Mouse (Mus musculus) liver, embryonic 12.5 days (tissue): ENCODE results near the gene Btf3l4. TPM values are rescaled to one million over a fixed set of nuclear protein-coding genes. Genes with fewer than 3 reads are reported as not detected.

Source experiments
- ATAC-seq: fragments of 200-750 bp; cut with Nextera tagmentation; 2 replicates; pipeline ENCODE4 v1.8.0; 2017; ENCODE audit warnings: moderate number of reproducible peaks, mild to moderate bottlenecking, moderate library complexity
- H3K27ac ChIP-seq: fragments of 300-500 bp; sonication (generic); 2 replicates; pipeline ENCODE4 v1.5.1; 2016; ENCODE audit warnings: mild to moderate bottlenecking
- H3K27me3 ChIP-seq: fragments of 300-500 bp; sonication (generic); replicated peaks from 2 replicates; pipeline ENCODE4 v1.6.1; 2016; ENCODE audit warnings: mild to moderate bottlenecking, moderate library complexity
- H3K36me3 ChIP-seq: fragments of 300-500 bp; sonication (generic); 2 replicates; pipeline ENCODE4 v1.6.1; 2016; ENCODE audit warnings: mild to moderate bottlenecking, moderate library complexity
- H3K4me1 ChIP-seq: fragments of 300-500 bp; sonication (generic); 2 replicates; pipeline ENCODE4 v1.6.1; 2016
- H3K4me2 ChIP-seq: fragments of 300-500 bp; sonication (generic); 2 replicates; pipeline ENCODE4 v1.6.1; 2016; ENCODE audit warnings: mild to moderate bottlenecking, moderate library complexity
- H3K4me3 ChIP-seq: fragments of 300-500 bp; sonication (generic); 2 replicates; pipeline ENCODE4 v1.5.1; 2016; ENCODE audit warnings: mild to moderate bottlenecking, moderate library complexity
- H3K9ac ChIP-seq: fragments of 300-500 bp; sonication (generic); 2 replicates; pipeline ENCODE4 v1.6.1; 2016; ENCODE audit warnings: mild to moderate bottlenecking, moderate library complexity
- H3K9me3 ChIP-seq: fragments of 300-500 bp; sonication (generic); replicated peaks from 2 replicates; pipeline ENCODE4 v1.6.1; 2016; ENCODE audit warnings: mild to moderate bottlenecking, moderate library complexity
- WGBS: fragments of 180-500 bp; shearing (Covaris S2); methylation state at CpG from one replicate; pipeline ENCODE4 v1.1.7; 2016; ENCODE audit not compliant: insufficient replicate concordance; 5-methylcytosine and 5-hydroxymethylcytosine counted together
- polyA plus RNA-seq: library from polyadenylated mRNA; unstranded; fragments of >200 nt; fragmentation: Nextera tagmentation; extraction: Ambion mirVana; gene quantifications from 2 replicates; pipeline ENCODE4 v1.2.1, GENCODE M21; 2016

The Btf3l4 gene
- polyA plus RNA-seq, result 67.0 and 73.8 TPM in 2 replicates

GRCm38 (mm10) chr4:108832916-108833827 is at the start of gene Btf3l4:
Gene Btf3l4, minus strand, starts transcription at chr4:108833614.
- H3K27ac ChIP-seq, result peak within 1 kb of the TSS; percentile 94
- H3K4me1 ChIP-seq, result peaks cover 39% of the 10 kb centered on the region
- H3K9me3 ChIP-seq, result no peaks in the 10 kb centered on the region
- H3K4me3 ChIP-seq, result peak within 1 kb of the TSS; percentile 97
- peak within 1 kb of the TSS; percentile 97 for H3K9ac ChIP-seq
- peak within 1 kb of the TSS; percentile 94 for H3K4me2 ChIP-seq
- H3K36me3 ChIP-seq, result peaks cover 22% of the 10 kb centered on the region
- H3K27me3 ChIP-seq, result no peaks in the 10 kb centered on the region
- under 1% methylated on average over 61 of the region's 73 CpGs for WGBS
- peak; percentile 96 for ATAC-seq

- peak; percentile 96 for ATAC-seq
- peak within 1 kb of the TSS; percentile 63 for H3K9ac ChIP-seq
- no peaks in the 10 kb centered on the region for H3K9me3 ChIP-seq
- no peaks in the 10 kb centered on the region for H3K36me3 ChIP-seq
- peaks cover 32% of the 10 kb centered on the region for H3K27me3 ChIP-seq
- H3K4me2 ChIP-seq, result peak within 1 kb of the TSS; percentile 92
- 3% methylated on average over 46 of the region's 46 CpGs for WGBS
- no peak within 1 kb of the TSS for H3K27ac ChIP-seq
- H3K4me3 ChIP-seq, result peak within 1 kb of the TSS; percentile 58
- peaks cover 15% of the 10 kb centered on the region for H3K4me1 ChIP-seq
Observed at GRCm38 (mm10) chr4:108878963-108879822, 45.8 kb upstream of the Btf3l4 start, which contains the start of gene Rab3b. Gene Rab3b, plus strand, starts transcription at chr4:108879063.

GRCm38 (mm10) chr4:108877901-108878300 is 44.5 kb upstream of the Btf3l4 start:
- 68% methylated on average over 6 of the region's 6 CpGs for WGBS

GRCm38 (mm10) chr4:108873746-108874145 is 40.3 kb upstream of the Btf3l4 start:
- H3K27me3 ChIP-seq, result peaks cover 16% of the 10 kb centered on the region
- no peak overlapping the region for H3K4me2 ChIP-seq
- no peak for ATAC-seq
- no peaks in the 10 kb centered on the region for H3K36me3 ChIP-seq
- peaks cover 5% of the 10 kb centered on the region for H3K4me1 ChIP-seq
- 69% methylated on average over 5 of the region's 5 CpGs for WGBS
- H3K4me3 ChIP-seq, result no peak overlapping the region
- H3K9ac ChIP-seq, result no peak overlapping the region
- no peak overlapping the region for H3K27ac ChIP-seq
- H3K9me3 ChIP-seq, result no peaks in the 10 kb centered on the region

More at GRCm38 (mm10) chr4:108877901-108878300, 44.5 kb upstream of the Btf3l4 start:
- H3K4me3 ChIP-seq, result no peak overlapping the region
- no peaks in the 10 kb centered on the region for H3K9me3 ChIP-seq
- H3K4me2 ChIP-seq, result no peak overlapping the region
- peaks cover 30% of the 10 kb centered on the region for H3K27me3 ChIP-seq
- H3K9ac ChIP-seq, result no peak overlapping the region
- ATAC-seq, result no peak
- H3K4me1 ChIP-seq, result peaks cover 15% of the 10 kb centered on the region
- no peak overlapping the region for H3K27ac ChIP-seq
- H3K36me3 ChIP-seq, result no peaks in the 10 kb centered on the region

GRCm38 (mm10) chr4:108869730-108870374 is 36.4 kb upstream of the Btf3l4 start:
- Histone ChIP-seq H3K4me3 (no peak overlapping the region), H3K27ac (no peak overlapping the region), H3K36me3 (no peaks in the 10 kb centered on the region), H3K27me3 (0 out of 2 replicates have a peak, but pooled peaks cover 5% of the 10 kb centered on the region), H3K9me3 (no peaks in the 10 kb centered on the region), H3K9ac (no peak overlapping the region), H3K4me1 (peaks cover 14% of the 10 kb centered on the region), H3K4me2 (no peak overlapping the region)
- peak; percentile 71; the same call in 1 of the 2 replicates for ATAC-seq
- WGBS, result 32% methylated on average over 10 of the region's 10 CpGs

GRCm38 (mm10) chr4:108866806-108867205 is 33.4 kb upstream of the Btf3l4 start:
- Histone ChIP-seq H3K9ac (0 out of 2 replicates have a peak overlapping the region, but pooled peaks have one; percentile 29), H3K9me3 (no peaks in the 10 kb centered on the region), H3K4me1 (peaks cover 14% of the 10 kb centered on the region), H3K4me2 (peak overlapping the region; percentile 49), H3K27ac (peak overlapping the region; percentile 42; the same call in 1 of the 2 replicates), H3K36me3 (peaks cover 11% of the 10 kb centered on the region), H3K27me3 (0 out of 2 replicates have a peak, but pooled peaks cover 2% of the 10 kb centered on the region), H3K4me3 (peak overlapping the region; percentile 20; the same call in 1 of the 2 replicates)
- 43% methylated on average over 7 of the region's 7 CpGs for WGBS
- ATAC-seq, result peak; percentile 88

GRCm38 (mm10) chr4:108848505-108848848 is 15.1 kb upstream of the Btf3l4 start, which contains the start of gene A730015C16Rik:
Gene A730015C16Rik, minus strand, starts transcription at chr4:108848619.
- 4% methylated on average over 20 of the region's 20 CpGs for WGBS
- peak within 1 kb of the TSS; percentile 89 for H3K4me3 ChIP-seq
- no peaks in the 10 kb centered on the region for H3K27me3 ChIP-seq
- H3K27ac ChIP-seq, result peak within 1 kb of the TSS; percentile 83
- H3K9me3 ChIP-seq, result no peaks in the 10 kb centered on the region
- H3K36me3 ChIP-seq, result peaks cover 12% of the 10 kb centered on the region
- peak within 1 kb of the TSS; percentile 87 for H3K9ac ChIP-seq
- peak within 1 kb of the TSS; percentile 91 for H3K4me2 ChIP-seq
- peak; percentile 34 for ATAC-seq
- peaks cover 30% of the 10 kb centered on the region for H3K4me1 ChIP-seq

GRCm38 (mm10) chr4:108847715-108848504 is 14.5 kb upstream of the Btf3l4 start, which contains the start of gene Kti12:
Gene Kti12, plus strand, starts transcription at chr4:108847785.
- no peaks in the 10 kb centered on the region for H3K27me3 ChIP-seq
- H3K4me2 ChIP-seq, result peak within 1 kb of the TSS; percentile 91
- H3K36me3 ChIP-seq, result 0 out of 2 replicates have a peak, but pooled peaks cover 8% of the 10 kb centered on the region
- H3K27ac ChIP-seq, result peak within 1 kb of the TSS; percentile 83
- H3K4me3 ChIP-seq, result peak within 1 kb of the TSS; percentile 89
- peak within 1 kb of the TSS; percentile 87 for H3K9ac ChIP-seq
- under 1% methylated on average over 74 of the region's 77 CpGs for WGBS
- peaks cover 35% of the 10 kb centered on the region for H3K4me1 ChIP-seq
- no peaks in the 10 kb centered on the region for H3K9me3 ChIP-seq
- ATAC-seq, result peak; percentile 86

- ATAC-seq, result no peak
- peaks cover 35% of the 10 kb centered on the region for H3K4me1 ChIP-seq
- no peak overlapping the region for H3K4me2 ChIP-seq
- H3K27ac ChIP-seq, result no peak overlapping the region
- no peak overlapping the region for H3K4me3 ChIP-seq
- no peaks in the 10 kb centered on the region for H3K27me3 ChIP-seq
- 75% methylated on average over 5 of the region's 5 CpGs for WGBS
- 0 out of 2 replicates have a peak, but pooled peaks cover 8% of the 10 kb centered on the region for H3K36me3 ChIP-seq
- no peak overlapping the region for H3K9ac ChIP-seq
- no peaks in the 10 kb centered on the region for H3K9me3 ChIP-seq
Observed at GRCm38 (mm10) chr4:108845824-108846569, 12.6 kb upstream of the Btf3l4 start.

- no peak for ATAC-seq
- H3K27me3 ChIP-seq, result no peaks in the 10 kb centered on the region
Observed at GRCm38 (mm10) chr4:108843336-108843735, 9.9 kb upstream of the Btf3l4 start.

More at GRCm38 (mm10) chr4:108843336-108843735, 9.9 kb upstream of the Btf3l4 start:
- Histone ChIP-seq H3K27ac (no peak overlapping the region), H3K9me3 (no peaks in the 10 kb centered on the region), H3K4me1 (peaks cover 16% of the 10 kb centered on the region), H3K4me2 (no peak overlapping the region), H3K9ac (0 out of 2 replicates have a peak overlapping the region, but pooled peaks have one; percentile 4), H3K36me3 (no peaks in the 10 kb centered on the region), H3K4me3 (no peak overlapping the region)
